Mouse (Mus musculus) B cell, adult 2 months (primary cell): ENCODE measurements at regions not wholly inside any gene's neighbourhood (a gene's known extent, or its start where the extent isn't known, plus 50 kb on each side); places are given as distances from the start of the nearest gene placed in this dataset.

Source experiments
- DNase-seq, 2 experiments: peaks; one replicate each; pipeline ENCODE4 v3.0.0; 2022

GRCm38 (mm10) chr8:90192856-90193255 is 155.3 kb downstream of the Tox3 start:
- DNase-seq: no peak

DNA sequence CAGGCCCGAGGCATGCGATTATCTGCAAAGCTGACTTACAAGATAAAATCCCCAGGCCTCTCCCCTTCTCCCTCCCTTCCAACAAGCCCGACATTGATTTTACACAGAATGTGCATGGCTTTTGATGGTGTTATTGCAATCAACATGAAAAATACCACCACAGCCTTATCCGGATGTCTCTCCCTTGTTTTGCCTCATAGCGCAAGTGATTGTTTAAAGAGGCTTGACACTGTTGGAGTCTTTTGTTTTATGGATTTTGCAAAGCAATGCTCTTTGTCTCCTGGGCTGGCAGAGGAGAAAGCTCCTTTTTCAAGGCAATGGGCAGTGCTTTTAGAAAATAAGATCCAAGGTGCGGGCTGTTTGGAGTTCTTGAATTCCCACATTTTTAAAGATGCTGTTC is 165.3 kb downstream of the Tox3 start:
- no peak for DNase-seq

DNA sequence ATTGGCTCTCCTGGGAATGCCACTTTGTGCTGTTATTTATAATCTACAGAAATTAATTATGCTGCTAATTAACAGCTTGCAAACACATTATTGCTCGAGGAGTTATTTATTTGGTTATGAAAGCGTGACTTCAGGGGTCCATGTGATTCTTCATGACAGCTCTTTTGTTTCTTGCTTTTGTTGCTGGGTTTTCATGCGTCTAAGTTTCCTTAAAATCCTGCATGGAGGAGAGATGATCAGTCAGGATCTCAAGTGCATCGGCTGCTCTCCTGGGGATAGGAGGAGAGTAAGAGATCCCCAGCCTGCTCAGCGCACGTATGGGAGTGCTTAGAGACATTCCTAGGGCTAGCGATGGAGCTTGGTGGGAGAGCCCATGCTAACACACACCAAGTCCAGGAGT is 171.4 kb downstream of the Tox3 start:
- DNase-seq: no peak

DNA sequence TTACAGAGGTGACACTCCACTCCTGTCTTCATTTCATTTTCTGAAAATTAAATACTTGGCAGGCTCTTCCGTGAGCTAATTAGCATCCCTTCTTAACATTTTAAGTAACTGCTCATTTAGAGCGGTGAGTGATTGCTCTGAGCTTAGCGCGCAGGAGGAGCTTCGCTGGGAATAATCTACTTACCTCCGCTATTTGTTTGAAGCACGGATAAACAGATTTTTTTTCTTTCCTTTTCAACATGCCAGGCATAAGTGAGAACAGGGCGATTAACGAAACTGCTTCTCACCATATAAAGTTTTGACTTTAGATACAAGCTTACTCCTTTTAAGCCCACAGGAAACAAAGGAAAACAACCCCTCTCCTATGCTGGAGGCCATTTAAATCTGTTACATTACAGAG is 171.8 kb downstream of the Tox3 start:
- no peak for DNase-seq

GRCm38 (mm10) chr8:90166639-90167038 is 181.5 kb downstream of the Tox3 start:
- DNase-seq: no peak

- DNase-seq: no peak
These were observed 196.7 kb downstream of the Tox3 start for GRCm38 (mm10) chr8:90151477-90151876.

GRCm38 (mm10) chr8:90149903-90150302 is 198.2 kb downstream of the Tox3 start:
- no peak for DNase-seq

DNA sequence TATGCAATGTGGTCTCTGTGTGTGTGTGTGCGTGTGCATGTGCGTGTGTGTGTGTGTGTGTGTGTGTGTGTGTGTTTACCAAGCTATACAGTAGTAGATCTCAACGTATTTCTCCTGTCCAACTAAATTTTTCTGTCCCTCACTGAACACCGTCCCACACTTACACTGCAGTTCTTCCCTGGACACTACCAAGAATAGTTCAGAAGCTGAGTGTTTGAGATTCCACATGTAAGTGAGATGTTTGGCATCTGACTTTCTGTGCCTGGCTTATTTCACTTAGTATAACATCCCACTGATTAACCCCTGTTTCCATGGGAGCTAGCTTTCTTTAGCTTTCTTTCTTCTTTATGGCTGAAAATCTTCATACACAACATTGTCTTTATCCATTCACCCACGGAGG is 213.5 kb downstream of the Tox3 start:
- no peak for DNase-seq

DNA sequence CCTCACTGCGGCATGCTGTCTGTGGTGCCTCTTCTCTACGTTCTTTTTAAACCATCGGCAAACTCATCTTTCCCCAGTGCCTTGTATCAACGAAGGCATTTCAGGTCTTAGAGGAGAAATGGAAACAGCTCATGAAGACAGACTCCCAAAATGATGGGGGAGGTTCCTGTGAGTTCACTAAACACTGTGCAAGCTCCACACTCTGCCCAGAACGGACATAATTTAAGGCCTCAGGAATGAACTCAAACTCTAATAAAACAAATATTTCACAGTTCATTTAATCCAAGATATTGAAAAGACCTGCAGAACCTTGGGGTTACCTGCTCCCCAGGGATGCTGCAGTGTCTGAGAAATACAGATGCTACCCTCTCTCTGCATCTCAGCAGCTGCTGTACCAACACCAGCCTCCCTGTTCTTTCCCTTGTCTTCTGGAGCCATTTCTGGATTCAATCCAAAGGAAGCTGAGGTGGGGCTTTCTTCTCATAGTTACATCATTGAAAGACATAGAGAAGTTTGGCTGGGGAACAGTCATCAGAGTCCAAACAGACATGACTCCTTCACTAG is 217.4 kb downstream of the Tox3 start:
- no peak for DNase-seq

DNA sequence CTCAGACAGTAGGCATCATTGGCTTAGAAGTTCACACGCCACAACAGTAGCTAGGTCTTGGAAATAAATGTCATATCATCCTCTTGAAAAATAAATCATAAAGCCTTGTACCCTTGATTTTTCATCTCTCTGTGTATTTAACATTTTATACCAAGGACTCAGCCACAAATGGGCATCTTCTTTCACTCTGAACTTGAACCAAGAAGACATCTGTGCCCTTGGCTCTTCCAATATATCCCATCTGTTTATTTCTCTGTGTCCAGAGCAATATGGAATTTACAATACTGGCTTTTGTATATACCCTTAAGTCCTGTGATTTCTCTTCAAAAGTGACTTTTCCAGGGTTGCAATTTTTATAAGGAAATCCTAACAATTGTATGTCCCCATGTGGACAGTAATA is 222.7 kb downstream of the Tox3 start:
- DNase-seq: no peak

GRCm38 (mm10) chr8:90123101-90123500 is 225.0 kb downstream of the Tox3 start:
- DNase-seq: no peak

DNA sequence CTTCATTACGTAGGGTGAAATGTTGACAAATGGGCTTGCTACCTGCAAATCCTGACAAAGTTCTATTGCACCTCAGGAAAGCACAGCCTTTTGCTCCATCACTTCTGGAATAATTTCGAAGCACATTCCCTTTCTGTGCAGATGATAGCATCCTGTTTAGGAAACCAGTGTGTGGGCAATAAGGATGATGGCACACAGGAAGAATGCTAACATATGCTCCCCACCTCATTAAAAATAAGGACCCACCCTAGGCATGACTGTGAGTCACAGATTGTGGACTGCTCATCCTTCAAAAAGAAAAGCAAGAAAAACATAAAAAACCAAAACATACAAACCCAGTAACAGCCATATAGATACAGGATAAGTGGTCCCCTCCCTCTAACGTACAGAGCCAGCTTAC is 226.2 kb downstream of the Tox3 start:
- DNase-seq: no peak

GRCm38 (mm10) chr8:90121017-90121416 is 227.1 kb downstream of the Tox3 start:
- no peak for DNase-seq

DNA sequence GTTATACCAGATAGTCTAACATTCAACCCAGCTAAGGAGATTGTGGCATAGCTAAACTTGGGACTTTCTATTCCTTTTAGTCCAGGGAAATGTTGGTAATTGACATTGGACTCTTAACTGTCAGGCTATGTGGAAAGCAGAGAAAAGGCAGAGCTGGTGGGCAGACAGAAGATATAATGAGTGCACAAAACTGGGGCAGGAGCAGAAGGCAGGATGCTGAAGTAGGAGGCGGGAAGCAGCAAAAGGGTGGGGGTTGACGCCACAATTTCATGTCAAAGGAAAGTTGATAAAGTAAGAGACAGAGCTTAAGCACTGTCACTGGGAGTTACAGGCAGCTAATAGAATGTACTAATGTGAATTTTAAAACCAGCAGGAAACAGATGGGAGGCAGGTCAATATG is 232.7 kb downstream of the Tox3 start:
- DNase-seq: no peak

DNA sequence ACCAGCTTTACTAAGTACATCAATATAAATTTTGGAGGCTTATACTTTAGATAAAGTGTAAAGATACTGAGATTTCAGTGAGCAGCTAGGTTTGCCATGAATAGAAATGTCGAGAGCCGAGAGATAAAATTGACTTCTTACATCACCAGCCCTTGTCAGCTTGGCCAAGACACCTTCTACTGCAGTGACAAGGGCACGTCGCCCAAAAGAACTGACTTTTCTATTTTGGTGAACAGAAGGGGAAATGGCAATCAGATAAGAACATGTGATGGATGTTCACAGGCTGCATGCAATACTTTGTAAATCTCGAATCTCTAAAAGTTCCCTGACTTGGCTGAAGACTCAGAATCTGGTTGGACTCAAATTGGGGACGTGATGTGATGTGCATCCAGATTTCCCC is 247.6 kb downstream of the Tox3 start:
- no peak for DNase-seq

DNA sequence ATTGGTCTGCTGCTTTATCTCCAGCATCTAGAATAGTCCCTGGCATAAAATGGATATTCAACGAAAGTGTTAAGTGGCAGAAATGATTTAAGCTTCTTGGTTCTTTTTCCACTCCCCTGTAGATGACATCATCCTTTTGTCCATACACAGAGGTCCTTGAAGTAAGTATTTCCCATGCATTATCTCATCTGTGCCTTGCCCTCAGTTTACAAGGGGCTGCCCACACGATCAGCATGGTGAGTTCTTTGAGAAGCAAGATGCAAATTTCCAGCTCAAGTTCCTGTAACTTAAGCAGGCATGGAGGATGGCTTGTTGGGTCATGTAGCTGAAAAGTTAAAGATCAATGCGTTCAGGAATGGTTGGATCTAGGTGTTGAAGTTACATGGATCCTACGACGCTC is 265.5 kb downstream of the Tox3 start:
- DNase-seq: no peak

DNA sequence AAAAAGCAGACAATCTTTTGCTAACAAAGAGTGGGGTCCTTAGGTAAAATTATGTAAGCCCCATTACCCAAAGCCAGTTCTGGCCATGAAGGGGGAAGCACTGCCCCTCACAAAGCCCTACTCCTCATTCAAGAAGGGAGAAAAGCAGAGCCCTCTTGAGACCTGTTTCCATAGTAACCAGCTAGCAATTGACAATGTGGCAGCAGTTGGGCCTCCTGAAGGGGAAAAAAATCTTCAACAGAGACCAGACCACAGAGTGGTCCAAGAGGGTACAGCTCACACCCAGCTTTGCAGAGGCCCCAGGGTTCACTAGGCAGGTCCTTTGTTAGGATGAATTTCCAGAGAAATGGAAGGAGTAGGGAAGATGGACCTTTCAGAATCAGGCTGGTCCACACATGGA is 271.8 kb downstream of the Tox3 start:
- no peak for DNase-seq

- no peak for DNase-seq
These were observed 272.3 kb downstream of the Tox3 start for GRCm38 (mm10) chr8:90075796-90076195.

DNA sequence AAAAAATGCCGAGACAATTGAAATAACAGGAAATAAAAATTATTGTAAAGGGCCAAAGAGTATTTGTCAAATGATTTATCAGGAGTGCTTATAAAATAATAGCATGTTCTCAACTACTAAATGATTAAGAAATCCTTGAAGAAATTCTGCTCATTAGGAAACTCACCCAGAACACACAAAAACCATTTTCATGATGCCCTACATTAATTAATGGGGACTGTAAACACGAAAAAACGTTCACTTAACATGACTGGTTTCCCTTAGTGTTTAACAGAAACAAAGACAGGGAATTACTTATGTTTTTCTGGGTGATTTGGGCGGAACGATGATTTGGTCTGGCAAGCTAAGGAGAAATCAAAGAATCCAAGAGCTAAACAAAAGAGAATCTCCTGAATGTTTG is 278.1 kb downstream of the Tox3 start:
- DNase-seq: no peak

GRCm38 (mm10) chr8:90069411-90069993 is 278.6 kb downstream of the Tox3 start:
- no peak for DNase-seq

- DNase-seq: no peak
These were observed 279.7 kb downstream of the Tox3 start for GRCm38 (mm10) chr8:90068441-90068840.

DNA sequence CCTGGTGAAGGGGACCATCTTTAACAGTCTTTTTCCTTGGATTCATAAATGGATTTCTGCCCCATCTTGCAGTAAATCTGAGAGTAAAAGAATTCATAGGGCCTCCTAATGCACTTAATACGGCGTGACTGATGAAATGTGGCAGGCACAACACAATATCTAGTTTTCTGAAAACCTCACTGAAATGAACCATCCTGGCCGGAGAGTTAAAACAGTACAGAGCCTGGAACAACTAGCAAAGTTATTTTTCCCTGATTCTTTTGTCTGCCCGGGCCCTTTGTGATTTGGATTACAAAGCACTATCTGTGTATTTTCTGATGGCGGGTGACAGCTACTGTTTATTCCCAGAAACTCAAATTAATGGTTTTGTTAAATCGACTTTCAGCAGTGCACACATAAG is 283.8 kb downstream of the Tox3 start:
- no peak for DNase-seq

GRCm38 (mm10) chr8:90063291-90063690 is 284.9 kb downstream of the Tox3 start:
- no peak for DNase-seq

DNA sequence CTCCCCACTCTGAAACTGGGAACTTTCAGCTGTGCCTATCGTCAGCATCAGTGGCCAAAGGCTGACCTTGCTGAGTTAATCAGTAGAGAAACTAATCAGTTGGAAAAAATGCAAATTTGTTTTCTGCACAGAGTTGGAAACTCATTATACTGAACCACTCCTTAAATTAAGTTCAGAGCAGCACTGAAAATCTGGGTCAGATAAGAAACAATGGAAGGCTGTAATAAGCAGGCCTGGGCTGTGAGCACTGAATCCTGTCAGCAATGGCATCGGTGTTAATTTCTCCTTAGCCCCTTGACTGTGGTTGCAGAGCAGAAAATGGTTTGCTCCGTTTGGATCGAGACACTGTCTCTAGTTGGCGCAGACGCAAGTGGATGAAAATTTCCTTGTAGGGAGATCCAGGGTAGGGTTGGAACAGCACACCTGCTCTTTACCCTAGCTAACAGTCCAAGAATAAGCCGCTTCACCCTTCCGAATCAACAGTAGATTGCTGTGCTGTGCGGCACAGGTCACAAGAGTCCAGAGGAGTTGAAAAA is 289.4 kb downstream of the Tox3 start:
- DNase-seq: no peak

- no peak for DNase-seq
These were observed 291.8 kb downstream of the Tox3 start for GRCm38 (mm10) chr8:90056331-90056730.
